Mouse (Mus musculus) ES-Bruce4 (cell line): ENCODE measurements around the gene Foxd1.

Experiments
- CTCF ChIP-seq: IDR thresholded peaks from one replicate; pipeline ENCODE4 v1.8.1; 2011; ENCODE audit warnings: low read depth, low read length
- EP300 ChIP-seq: IDR thresholded peaks from 2 replicates; pipeline ENCODE4 v1.6.1; 2011; ENCODE audit warnings: low read depth, low read length; ENCODE audit not compliant: insufficient read depth
- POLR2A ChIP-seq: IDR thresholded peaks from one replicate; pipeline ENCODE4 v1.8.1; 2011; ENCODE audit warnings: low read length; ENCODE audit not compliant: insufficient read depth

GRCm38 (mm10) chr13:98369046-98369445, 15.0 kb downstream of the Foxd1 start:
- TF ChIP-seq POLR2A: no peak
- no peak for TF ChIP-seq CTCF
- TF ChIP-seq EP300: no peak
